Mouse (Mus musculus): ENCODE results near the gene Ube4a. TPM values are rescaled to one million over a fixed set of nuclear protein-coding genes. Genes with fewer than 3 reads are reported as not detected.

The Ube4a gene
- polyA plus RNA-seq, 1 experiment from 2014 or later = 23.2 TPM

DNA sequence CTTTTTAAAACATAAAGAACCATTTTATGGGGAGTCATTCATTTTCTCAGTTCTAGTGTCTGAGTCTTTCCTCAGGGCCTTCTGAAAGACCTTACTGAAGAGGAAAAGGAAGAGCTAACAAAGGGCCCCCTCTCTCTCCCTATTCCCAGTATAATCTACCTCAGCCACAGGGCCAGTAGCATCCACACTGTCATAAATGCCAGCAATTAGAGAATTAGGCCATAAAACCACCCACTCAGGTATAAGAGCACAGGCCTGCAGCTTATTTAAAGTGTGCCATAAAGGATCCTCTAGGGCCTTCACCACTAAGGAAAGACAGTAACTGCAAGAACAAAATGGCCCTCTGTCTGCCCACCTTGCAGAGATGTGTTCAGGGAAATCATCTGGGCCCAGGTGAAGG, 91.2 kb downstream of the Ube4a start:
- Histone ChIP-seq H3K36me3 (replicated peaks) (peaks cover 51% of the 10 kb centered on the region), H3K27me3 (replicated peaks; ENCODE audit: low read depth, poor library complexity, severe bottlenecking) (no peaks in the 10 kb centered on the region), H3K9me3 (no peaks in the 10 kb centered on the region), H3K27ac (replicated peaks) (no peak overlapping the region), H3K4me3 (no peak overlapping the region), H3K4me1 (peaks cover 55% of the 10 kb centered on the region)
- no peak for DNase-seq (ENCODE audit: low spot score)

GRCm38 (mm10) chr9:44873665-44874064, 91.7 kb downstream of the Ube4a start:
- no peak overlapping the region for H3K4me3 ChIP-seq
- DNase-seq (ENCODE audit: low spot score) = no peak
- H3K9me3 ChIP-seq = no peaks in the 10 kb centered on the region
- no peaks in the 10 kb centered on the region for H3K27me3 ChIP-seq (replicated peaks; ENCODE audit: low read depth, poor library complexity, severe bottlenecking)
- 76% methylated on average over 5 of the region's 5 CpGs for WGBS
- H3K4me1 ChIP-seq = peaks cover 50% of the 10 kb centered on the region
- H3K36me3 ChIP-seq (replicated peaks) = peaks cover 53% of the 10 kb centered on the region
- no peak overlapping the region for H3K27ac ChIP-seq (replicated peaks)

Other genes with a start within 250 kb of the Ube4a start
- gene Phldb1, start 230.4 kb downstream of the Ube4a start, polyA plus RNA-seq (2016; fragmentation: Nextera tagmentation; extraction: Ambion mirVana) = 48.4 and 51.1 TPM in 2 replicates
- gene Arcn1, start 197.8 kb downstream of the Ube4a start, polyA plus RNA-seq (2016; fragmentation: Nextera tagmentation; extraction: Ambion mirVana) = 169 and 171 TPM in 2 replicates
- 133 and 139 TPM in 2 replicates for gene Ift46, start 197.7 kb downstream of the Ube4a start, polyA plus RNA-seq (2016; fragmentation: Nextera tagmentation; extraction: Ambion mirVana)
- gene Tmem25, start 166.3 kb downstream of the Ube4a start, polyA plus RNA-seq (2016; fragmentation: Nextera tagmentation; extraction: Ambion mirVana) = 1.7 and 2.1 TPM in 2 replicates
- not detected in 2 replicates for gene Ttc36, start 162.5 kb downstream of the Ube4a start, polyA plus RNA-seq (2016; fragmentation: Nextera tagmentation; extraction: Ambion mirVana)
- gene Kmt2a, start 84.3 kb downstream of the Ube4a start, polyA plus RNA-seq (2016; fragmentation: Nextera tagmentation; extraction: Ambion mirVana) = 14.1 and 14.9 TPM in 2 replicates
- gene Atp5l, start 44.9 kb downstream of the Ube4a start, polyA plus RNA-seq (2016; fragmentation: Nextera tagmentation; extraction: Ambion mirVana) = 499 and 516 TPM in 2 replicates
- not detected in 2 replicates for gene Cd3g, start 14.8 kb upstream of the Ube4a start, polyA plus RNA-seq (2016; fragmentation: Nextera tagmentation; extraction: Ambion mirVana)
- not detected in 2 replicates for gene Cd3d, start 16.2 kb upstream of the Ube4a start, polyA plus RNA-seq (2016; fragmentation: Nextera tagmentation; extraction: Ambion mirVana)
- gene Cd3e, start 44.0 kb upstream of the Ube4a start, polyA plus RNA-seq (2016; fragmentation: Nextera tagmentation; extraction: Ambion mirVana) = not detected in 2 replicates
- 9.7 TPM in 2 replicates for gene Mpzl2, start 74.2 kb upstream of the Ube4a start, polyA plus RNA-seq (2016; fragmentation: Nextera tagmentation; extraction: Ambion mirVana)
- gene Mpzl3, start 89.6 kb upstream of the Ube4a start, polyA plus RNA-seq (2016; fragmentation: Nextera tagmentation; extraction: Ambion mirVana) = 2.2 and 3.7 TPM in 2 replicates
- 0.96 and 1.4 TPM in 2 replicates for gene Jaml, start 113.6 kb upstream of the Ube4a start, polyA plus RNA-seq (2016; fragmentation: Nextera tagmentation; extraction: Ambion mirVana)
- 6.7 and 7.3 TPM in 2 replicates for gene Scn2b, start 152.2 kb upstream of the Ube4a start, polyA plus RNA-seq (2016; fragmentation: Nextera tagmentation; extraction: Ambion mirVana)
- 0.48 and 0.79 TPM in 2 replicates for gene Scn4b, start 172.8 kb upstream of the Ube4a start, polyA plus RNA-seq (2016; fragmentation: Nextera tagmentation; extraction: Ambion mirVana)
- gene BC049352, start 216.4 kb upstream of the Ube4a start, polyA plus RNA-seq (2016; fragmentation: Nextera tagmentation; extraction: Ambion mirVana) = not detected in 2 replicates
- 0.29 and 0.37 TPM in 2 replicates for gene Tmprss4, start 238.5 kb upstream of the Ube4a start, polyA plus RNA-seq (2016; fragmentation: Nextera tagmentation; extraction: Ambion mirVana)